Mouse (Mus musculus) MEL (cell line): Measurements from ENCODE around the gene Hsd17b3. TPM values are rescaled to one million over a fixed set of nuclear protein-coding genes. Genes with fewer than 3 reads are reported as not detected.

ENCODE experiments used
- DNase-seq: peaks from one replicate; pipeline ENCODE4 v3.0.0; 2011; ENCODE audit warnings: low read depth, low spot score
- H3K27ac ChIP-seq: 2 replicates; pipeline ENCODE4 v1.5.1; 2012; ENCODE audit warnings: low read depth, mild to moderate bottlenecking, control low read depth, low read length, moderate library complexity; ENCODE audit not compliant: control insufficient read depth
- H3K27me3 ChIP-seq, 2 experiments: fragments of 150-350 bp in 1 of 2; sonication (generic) in 1 of 2; 2 replicates each; pipeline ENCODE4 v1.6.1; 2012; ENCODE audit warnings: low read length in 2 of 2, mild to moderate bottlenecking in 2 of 2, improper control_type of control experiment in 1 of 2, moderate library complexity in 1 of 2; ENCODE audit not compliant: insufficient read depth in 2 of 2, control insufficient read depth in 1 of 2
- H3K36me3 ChIP-seq, 2 experiments: 2 replicates each; pipeline ENCODE4 v1.6.1; 2012 to 2014; ENCODE audit warnings: low read length in 2 of 2, improper control_type of control experiment in 1 of 2, inconsistent platforms in 1 of 2, mild to moderate bottlenecking in 1 of 2; ENCODE audit not compliant: insufficient read depth in 2 of 2, control insufficient read depth in 1 of 2
- H3K4me1 ChIP-seq, 2 experiments: fragments of 150-350 bp in 1 of 2; sonication (generic) in 1 of 2; 2 replicates each; pipeline ENCODE4 v1.6.1; 2012; ENCODE audit warnings: low read length in 2 of 2, improper control_type of control experiment in 1 of 2, mild to moderate bottlenecking in 1 of 2; ENCODE audit not compliant: insufficient read depth in 2 of 2, control insufficient read depth in 1 of 2
- H3K4me3 ChIP-seq, 2 experiments: fragments of 150-350 bp in 1 of 2; sonication (generic) in 1 of 2; 2 replicates each; pipeline ENCODE4 v1.5.1; 2012; ENCODE audit warnings: low read depth in 2 of 2, low read length in 2 of 2, mild to moderate bottlenecking in 2 of 2, moderate library complexity in 2 of 2, control low read depth in 1 of 2, improper control_type of control experiment in 1 of 2; ENCODE audit not compliant: control insufficient read depth in 1 of 2, insufficient read depth in 1 of 2
- H3K79me2 ChIP-seq: 2 replicates; pipeline ENCODE4 v1.6.1; 2012; ENCODE audit warnings: mild to moderate bottlenecking, low read length, moderate library complexity; ENCODE audit not compliant: control insufficient read depth, poor library complexity, insufficient read depth
- H3K9ac ChIP-seq: 2 replicates; pipeline ENCODE4 v1.6.1; 2012; ENCODE audit warnings: low read depth, mild to moderate bottlenecking, control low read depth, low read length, moderate library complexity; ENCODE audit not compliant: control insufficient read depth, poor library complexity, severe bottlenecking
- H3K9me3 ChIP-seq: fragments of 150-350 bp; sonication (generic); replicated peaks from 2 replicates; pipeline ENCODE4 v1.6.1; 2012; ENCODE audit warnings: mild to moderate bottlenecking, low read length, improper control_type of control experiment, moderate library complexity; ENCODE audit not compliant: insufficient read depth
- BHLHE40 ChIP-seq: IDR thresholded peaks from 2 replicates; pipeline ENCODE4 v1.6.1; 2012; ENCODE audit warnings: low read depth, mild to moderate bottlenecking, inconsistent platforms, low read length, improper control_type of control experiment, borderline replicate concordance
- CTCF ChIP-seq, 3 experiments: IDR thresholded peaks in 2 of 3; conservative IDR thresholded peaks in 1 of 3; 2 replicates each; pipeline ENCODE4 v1.5.1; 2011 to 2012; ENCODE audit warnings: low read length in 3 of 3, low read depth in 2 of 3, mild to moderate bottlenecking in 2 of 3, improper control_type of control experiment in 1 of 3, inconsistent platforms in 1 of 3, mixed read lengths in 1 of 3, moderate library complexity in 1 of 3; ENCODE audit not compliant: control insufficient read depth in 1 of 3, insufficient read depth in 1 of 3, poor library complexity in 1 of 3, severe bottlenecking in 1 of 3
- E2F4 ChIP-seq: IDR thresholded peaks from 2 replicates; pipeline ENCODE4 v1.6.1; 2011; ENCODE audit warnings: low read depth, low read length, improper control_type of control experiment, borderline replicate concordance
- ELF1 ChIP-seq: IDR thresholded peaks from 2 replicates; pipeline ENCODE4 v1.6.1; 2014; ENCODE audit warnings: low read depth, mild to moderate bottlenecking, inconsistent platforms, low read length, improper control_type of control experiment, moderate library complexity
- EP300 ChIP-seq, 2 experiments: IDR thresholded peaks; 2 replicates each; pipeline ENCODE4 v1.6.1; 2011; ENCODE audit warnings: improper control_type of control experiment in 2 of 2, low read length in 2 of 2, low read depth in 1 of 2, mild to moderate bottlenecking in 1 of 2
- GABPA ChIP-seq: IDR thresholded peaks from 2 replicates; pipeline ENCODE4 v1.6.1; 2012; ENCODE audit warnings: low read depth, mild to moderate bottlenecking, inconsistent platforms, low read length, improper control_type of control experiment, moderate library complexity
- JUND ChIP-seq: IDR thresholded peaks from 2 replicates; pipeline ENCODE4 v1.6.1; 2011; ENCODE audit warnings: low read depth, mild to moderate bottlenecking, improper control_type of control experiment, low read length
- MAFK ChIP-seq: IDR thresholded peaks from 2 replicates; pipeline ENCODE4 v1.6.1; 2011; ENCODE audit warnings: low read depth, mild to moderate bottlenecking, low read length, improper control_type of control experiment, borderline replicate concordance
- MAX ChIP-seq: IDR thresholded peaks from 2 replicates; pipeline ENCODE4 v1.6.1; 2011; ENCODE audit warnings: low read length, improper control_type of control experiment
- POLR2A ChIP-seq, 2 experiments: IDR thresholded peaks; 2 replicates each; pipeline ENCODE4 v1.6.1; 2011 to 2012; ENCODE audit warnings: low read length in 2 of 2, mild to moderate bottlenecking in 2 of 2, control low read depth in 1 of 2, improper control_type of control experiment in 1 of 2, low read depth in 1 of 2, moderate library complexity in 1 of 2; ENCODE audit not compliant: control insufficient read depth in 1 of 2, insufficient read depth in 1 of 2, poor library complexity in 1 of 2
- POLR2AphosphoS2 ChIP-seq: IDR thresholded peaks from 2 replicates; pipeline ENCODE4 v1.6.1; 2011; ENCODE audit warnings: low read length, improper control_type of control experiment
- RAD21 ChIP-seq: IDR thresholded peaks from 2 replicates; pipeline ENCODE4 v1.6.1; 2011; ENCODE audit warnings: mild to moderate bottlenecking, low read depth, low read length, improper control_type of control experiment
- SMC3 ChIP-seq: IDR thresholded peaks from 2 replicates; pipeline ENCODE4 v1.6.1; 2011; ENCODE audit warnings: low read depth, low read length, improper control_type of control experiment
- TAL1 ChIP-seq: IDR thresholded peaks from 2 replicates; pipeline ENCODE4 v1.6.1; 2012; ENCODE audit warnings: mild to moderate bottlenecking, inconsistent platforms, low read length, moderate library complexity, mixed read lengths
- TCF12 ChIP-seq: IDR thresholded peaks from 2 replicates; pipeline ENCODE4 v1.6.1; 2014; ENCODE audit warnings: low read depth, mild to moderate bottlenecking, inconsistent platforms, low read length, improper control_type of control experiment, moderate library complexity
- USF1 ChIP-seq: IDR thresholded peaks from 2 replicates; pipeline ENCODE4 v1.6.1; 2014; ENCODE audit warnings: low read depth, mild to moderate bottlenecking, inconsistent platforms, low read length, improper control_type of control experiment, moderate library complexity
- ZC3H11A ChIP-seq: IDR thresholded peaks from 2 replicates; pipeline ENCODE4 v1.6.1; 2012; ENCODE audit warnings: low read depth, mild to moderate bottlenecking, inconsistent platforms, low read length, improper control_type of control experiment
- polyA plus RNA-seq, 2 experiments: library from polyadenylated mRNA; stranded (reverse) in 1 of 2; unstranded in 1 of 2; fragments of >175 nt in 1 of 2; fragments of >200 nt in 1 of 2; gene quantifications; 2 replicates each; pipeline versions ENCODE4 v1.2.1 to v1.2.4; 2012; ENCODE audit warnings: low replicate concordance in 2 of 2, low read depth in 1 of 2; ENCODE audit not compliant: insufficient read length in 2 of 2, insufficient read depth in 1 of 2, missing spikeins in 1 of 2
- total RNA-seq: library from RNA; depleted of rRNA; stranded (reverse); fragments of 300-350 nt; gene quantifications from 2 replicates; pipeline ENCODE4 v1.2.3, GENCODE M21; 2012

The Hsd17b3 gene
- total and polyA plus RNA-seq, 3 experiments, result not detected

GRCm38 (mm10) chr13:64022786-64023468 is 66.1 kb downstream of the Hsd17b3 start (continued):
- TF ChIP-seq POLR2A (IDR thresholded peaks at IDR 0.05; ENCODE audit: control insufficient read depth in 1 of 2, insufficient read depth in 1 of 2, low read depth in 1 of 2, low read length in 2 of 2, poor library complexity in 1 of 2), result no peak
- TF ChIP-seq, all 39 proteins: peak for 0

GRCm38 (mm10) chr13:64020902-64021311 is 68.1 kb downstream of the Hsd17b3 start:
- Histone ChIP-seq H3K9ac (no peak overlapping the region), H3K27me3 (peaks cover 1 to 2% of the 10 kb centered on the region in 2 experiments; a peak in 2 of 4 replicates)

GRCm38 (mm10) chr13:64018586-64019141 is 70.4 kb downstream of the Hsd17b3 start:
- no peaks in the 10 kb centered on the region for H3K4me1 ChIP-seq
- peaks cover 1 to 2% of the 10 kb centered on the region in 2 experiments; a peak in 3 of 4 replicates for H3K27me3 ChIP-seq
- H3K36me3 ChIP-seq, result no peaks in the 10 kb centered on the region
- no peaks in the 10 kb centered on the region for H3K79me2 ChIP-seq
- H3K9ac ChIP-seq, result no peak overlapping the region
- no peak for DNase-seq
- H3K4me3 ChIP-seq, result no peak overlapping the region
- H3K27ac ChIP-seq, result no peak overlapping the region
- no peaks in the 10 kb centered on the region for H3K9me3 ChIP-seq
- TF ChIP-seq TAL1 (no peak), SMC3 (no peak), TCF12 (no peak), MAX (no peak), USF1 (no peak)

More at GRCm38 (mm10) chr13:64020902-64021311, 68.1 kb downstream of the Hsd17b3 start:
- Histone ChIP-seq H3K36me3 (no peaks in the 10 kb centered on the region), H3K79me2 (no peaks in the 10 kb centered on the region), H3K4me3 (no peak overlapping the region), H3K9me3 (no peaks in the 10 kb centered on the region), H3K4me1 (no peaks in the 10 kb centered on the region), H3K27ac (no peak overlapping the region)
- TF ChIP-seq RAD21 (no peak), MAFK (no peak), POLR2A (IDR thresholded peaks at IDR 0.05; ENCODE audit: control insufficient read depth in 1 of 2, insufficient read depth in 1 of 2, low read depth in 1 of 2, low read length in 2 of 2, poor library complexity in 1 of 2) (no peak), BHLHE40 (no peak), ELF1 (no peak), POLR2AphosphoS2 (no peak), ZC3H11A (no peak), E2F4 (no peak), CTCF (IDR thresholded peaks at IDR 0.05 in 2 of 3, conservative IDR thresholded peaks at IDR 0.05 in 1 of 3; ENCODE audit: control insufficient read depth in 1 of 3, insufficient read depth in 1 of 3, low read depth in 2 of 3, low read length in 3 of 3, poor library complexity in 1 of 3, severe bottlenecking in 1 of 3) (no peak), EP300 (IDR thresholded peaks at IDR 0.05; ENCODE audit: low read depth in 1 of 2, low read length in 2 of 2) (no peak), TAL1 (no peak), JUND (no peak), GABPA (no peak)
- DNase-seq, result no peak
